Mouse (Mus musculus): ENCODE measurements around the gene Tmbim1. TPM values are rescaled to one million over a fixed set of nuclear protein-coding genes. Genes with fewer than 3 reads are reported as not detected.
"Not testable (repeated sequence)": the region's sequence is repeated elsewhere in the genome, so short reads cannot be mapped to it uniquely, and the experiment has no call there.

Gene Tmbim1
- polyA plus RNA-seq, 1 experiment from 2014 or later, result 18.8 TPM

DNA sequence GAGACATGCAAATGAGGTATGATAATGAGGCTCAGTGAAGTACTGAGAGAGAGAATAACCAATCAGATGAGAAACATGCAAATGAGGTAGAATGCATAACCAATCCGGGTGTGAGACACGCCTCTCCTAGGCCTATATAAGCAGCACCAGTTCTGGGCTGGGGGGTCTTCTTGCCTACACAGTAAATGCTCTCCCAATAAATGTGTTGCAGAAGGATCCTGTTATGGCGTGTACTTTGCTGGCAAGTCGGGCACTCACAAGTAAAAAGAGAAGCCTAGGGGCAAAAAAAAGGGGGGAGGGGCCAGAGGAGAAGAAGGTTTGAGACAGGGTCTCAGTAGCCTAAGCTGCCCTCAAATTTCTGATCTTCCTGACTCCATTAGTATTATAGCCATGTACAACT is 35.6 kb upstream of the Tmbim1 start:
- not testable (repeated sequence) for H3K4me2 ChIP-seq (ENCODE audit: low read depth, low read length); ATAC-seq (ENCODE audit: low read depth); H3K4me3 ChIP-seq (ENCODE audit: low read depth, low read length); H3K4me1 ChIP-seq (ENCODE audit: control insufficient read depth, low read depth, low read length); H3K27ac ChIP-seq (ENCODE audit: low read length); H3K36me3 ChIP-seq (ENCODE audit: control insufficient read depth, insufficient read depth); H3K27me3 ChIP-seq (ENCODE audit: control insufficient read depth, insufficient read depth, low read depth, low read length); H3K9me3 ChIP-seq (replicated peaks; ENCODE audit: control insufficient read depth, low read length); H3K9ac ChIP-seq (ENCODE audit: low read depth, low read length)
- 87% methylated on average over 4 of the region's 4 CpGs for WGBS (ENCODE audit: insufficient replicate concordance)

- H3K9me3 ChIP-seq (replicated peaks; ENCODE audit: control insufficient read depth, low read length), result no peaks in the 10 kb centered on the region
- H3K9ac ChIP-seq (ENCODE audit: low read depth, low read length), result no peak overlapping the region
- ATAC-seq (ENCODE audit: low read depth), result no peak
- no peaks in the 10 kb centered on the region for H3K36me3 ChIP-seq (ENCODE audit: control insufficient read depth, insufficient read depth)
- peaks cover 6% of the 10 kb centered on the region; the same call in 1 of the 2 replicates for H3K4me1 ChIP-seq (ENCODE audit: control insufficient read depth, low read depth, low read length)
- no peak overlapping the region for H3K27ac ChIP-seq (ENCODE audit: low read length)
- no peaks in the 10 kb centered on the region for H3K27me3 ChIP-seq (ENCODE audit: control insufficient read depth, insufficient read depth, low read depth, low read length)
- 79% methylated on average over 6 of the region's 6 CpGs for WGBS (ENCODE audit: insufficient replicate concordance)
- H3K4me3 ChIP-seq (ENCODE audit: low read depth, low read length), result no peak overlapping the region
- H3K4me2 ChIP-seq (ENCODE audit: low read depth, low read length), result no peak overlapping the region
Measured at GRCm38 (mm10) chr1:74340361-74340764, 34.9 kb upstream of the Tmbim1 start.

- Histone ChIP-seq H3K9ac (ENCODE audit: low read depth, low read length) (no peak overlapping the region), H3K36me3 (ENCODE audit: control insufficient read depth, insufficient read depth) (no peaks in the 10 kb centered on the region), H3K4me1 (ENCODE audit: control insufficient read depth, low read depth, low read length) (peaks cover 6% of the 10 kb centered on the region; the same call in 1 of the 2 replicates), H3K9me3 (replicated peaks; ENCODE audit: control insufficient read depth, low read length) (no peaks in the 10 kb centered on the region), H3K27ac (ENCODE audit: low read length) (no peak overlapping the region), H3K27me3 (ENCODE audit: control insufficient read depth, insufficient read depth, low read depth, low read length) (no peaks in the 10 kb centered on the region), H3K4me2 (ENCODE audit: low read depth, low read length) (no peak overlapping the region), H3K4me3 (ENCODE audit: low read depth, low read length) (no peak overlapping the region)
- ATAC-seq (ENCODE audit: low read depth), result no peak
- 78% methylated on average over 9 of the region's 9 CpGs for WGBS (ENCODE audit: insufficient replicate concordance)
Measured at GRCm38 (mm10) chr1:74339917-74340316, 34.5 kb upstream of the Tmbim1 start.

- no peaks in the 10 kb centered on the region for H3K9me3 ChIP-seq (replicated peaks; ENCODE audit: control insufficient read depth, low read length)
- no peak overlapping the region for H3K27ac ChIP-seq (ENCODE audit: low read length)
- H3K27me3 ChIP-seq (ENCODE audit: control insufficient read depth, insufficient read depth, low read depth, low read length), result no peaks in the 10 kb centered on the region
- H3K4me2 ChIP-seq (ENCODE audit: low read depth, low read length), result no peak overlapping the region
- H3K4me3 ChIP-seq (ENCODE audit: low read depth, low read length), result no peak overlapping the region
- H3K4me1 ChIP-seq (ENCODE audit: control insufficient read depth, low read depth, low read length), result peaks cover 5% of the 10 kb centered on the region; the same call in 1 of the 2 replicates
- no peak overlapping the region for H3K9ac ChIP-seq (ENCODE audit: low read depth, low read length)
- ATAC-seq (ENCODE audit: low read depth), result no peak
- H3K36me3 ChIP-seq (ENCODE audit: control insufficient read depth, insufficient read depth), result no peaks in the 10 kb centered on the region
- 69% methylated on average over 4 of the region's 4 CpGs for WGBS (ENCODE audit: insufficient replicate concordance)
Measured at GRCm38 (mm10) chr1:74338626-74339025, 33.2 kb upstream of the Tmbim1 start.

DNA sequence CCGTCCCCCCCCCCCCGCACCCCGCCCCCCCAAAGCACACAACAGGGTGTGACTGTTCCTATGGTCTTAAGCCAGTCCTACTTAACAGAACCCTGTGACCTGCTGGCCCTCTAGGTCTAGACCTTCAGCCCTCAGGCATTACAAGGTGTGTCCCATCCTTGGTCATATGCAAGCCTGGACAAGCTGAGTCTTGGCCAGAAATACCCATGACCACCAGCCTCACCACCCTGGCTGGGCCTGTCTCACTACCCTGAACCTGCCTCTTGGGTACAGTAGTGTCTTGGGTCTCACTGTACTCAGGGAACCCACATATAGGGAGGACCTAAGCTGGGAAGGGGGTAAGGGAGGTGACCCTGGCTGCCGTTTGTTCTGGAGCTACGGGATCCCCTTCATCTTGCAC is 32.6 kb upstream of the Tmbim1 start:
- Histone ChIP-seq H3K27me3 (ENCODE audit: control insufficient read depth, insufficient read depth, low read depth, low read length) (peaks cover 4% of the 10 kb centered on the region; the same call in 1 of the 2 replicates), H3K4me2 (ENCODE audit: low read depth, low read length) (no peak overlapping the region), H3K27ac (ENCODE audit: low read length) (no peak overlapping the region), H3K4me1 (ENCODE audit: control insufficient read depth, low read depth, low read length) (peaks cover 4% of the 10 kb centered on the region), H3K9me3 (replicated peaks; ENCODE audit: control insufficient read depth, low read length) (no peaks in the 10 kb centered on the region), H3K9ac (ENCODE audit: low read depth, low read length) (no peak overlapping the region), H3K36me3 (ENCODE audit: control insufficient read depth, insufficient read depth) (no peaks in the 10 kb centered on the region), H3K4me3 (ENCODE audit: low read depth, low read length) (no peak overlapping the region)
- ATAC-seq (ENCODE audit: low read depth), result no peak
- 66% methylated on average over 5 of the region's 5 CpGs for WGBS (ENCODE audit: insufficient replicate concordance)

DNA sequence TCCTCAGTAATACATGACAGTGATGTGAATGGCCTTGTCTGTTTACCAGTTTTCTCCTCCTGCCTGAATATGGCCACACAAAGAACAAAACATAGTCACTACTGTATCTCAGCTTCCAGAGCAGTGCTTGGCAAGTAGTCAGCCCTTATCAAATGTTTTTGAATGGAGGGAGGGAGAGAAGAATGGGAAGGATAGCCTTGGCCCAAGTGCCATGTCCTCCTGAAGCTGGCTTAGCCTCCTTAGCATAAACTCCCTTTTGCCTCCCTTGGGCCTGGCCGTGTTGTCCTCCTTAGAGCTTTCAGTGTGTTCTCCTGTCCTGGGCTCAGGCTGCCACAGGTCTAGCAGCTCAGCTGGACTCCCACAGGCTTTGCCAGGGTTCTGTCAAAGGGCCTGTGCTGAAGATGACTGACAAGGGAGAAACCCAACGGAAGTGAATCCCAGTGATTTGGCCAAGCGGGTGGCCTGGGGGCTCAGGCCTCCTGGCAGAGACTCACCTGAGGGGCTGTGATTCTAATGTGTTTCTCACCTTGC is 31.9 kb upstream of the Tmbim1 start:
- H3K27ac ChIP-seq (ENCODE audit: low read length), result no peak overlapping the region
- no peak overlapping the region for H3K4me2 ChIP-seq (ENCODE audit: low read depth, low read length)
- no peak overlapping the region for H3K4me3 ChIP-seq (ENCODE audit: low read depth, low read length)
- H3K9ac ChIP-seq (ENCODE audit: low read depth, low read length), result no peak overlapping the region
- H3K4me1 ChIP-seq (ENCODE audit: control insufficient read depth, low read depth, low read length), result peaks cover 11% of the 10 kb centered on the region
- H3K27me3 ChIP-seq (ENCODE audit: control insufficient read depth, insufficient read depth, low read depth, low read length), result peaks cover 5% of the 10 kb centered on the region; the same call in 1 of the 2 replicates
- no peak for ATAC-seq (ENCODE audit: low read depth)
- no peaks in the 10 kb centered on the region for H3K36me3 ChIP-seq (ENCODE audit: control insufficient read depth, insufficient read depth)
- WGBS (ENCODE audit: insufficient replicate concordance), result 76% methylated on average over 3 of the region's 3 CpGs
- H3K9me3 ChIP-seq (replicated peaks; ENCODE audit: control insufficient read depth, low read length), result no peaks in the 10 kb centered on the region

GRCm38 (mm10) chr1:74335436-74336170 is 30.2 kb upstream of the Tmbim1 start:
- Histone ChIP-seq H3K9me3 (replicated peaks; ENCODE audit: control insufficient read depth, low read length) (no peaks in the 10 kb centered on the region), H3K4me1 (ENCODE audit: control insufficient read depth, low read depth, low read length) (peaks cover 28% of the 10 kb centered on the region), H3K4me2 (ENCODE audit: low read depth, low read length) (no peak overlapping the region), H3K27me3 (ENCODE audit: control insufficient read depth, insufficient read depth, low read depth, low read length) (peaks cover 5% of the 10 kb centered on the region; the same call in 1 of the 2 replicates), H3K27ac (ENCODE audit: low read length) (no peak overlapping the region), H3K9ac (ENCODE audit: low read depth, low read length) (no peak overlapping the region), H3K36me3 (ENCODE audit: control insufficient read depth, insufficient read depth) (no peaks in the 10 kb centered on the region), H3K4me3 (ENCODE audit: low read depth, low read length) (no peak overlapping the region)
- WGBS (ENCODE audit: insufficient replicate concordance), result 61% methylated on average over 6 of the region's 6 CpGs
- ATAC-seq (ENCODE audit: low read depth), result no peak

DNA sequence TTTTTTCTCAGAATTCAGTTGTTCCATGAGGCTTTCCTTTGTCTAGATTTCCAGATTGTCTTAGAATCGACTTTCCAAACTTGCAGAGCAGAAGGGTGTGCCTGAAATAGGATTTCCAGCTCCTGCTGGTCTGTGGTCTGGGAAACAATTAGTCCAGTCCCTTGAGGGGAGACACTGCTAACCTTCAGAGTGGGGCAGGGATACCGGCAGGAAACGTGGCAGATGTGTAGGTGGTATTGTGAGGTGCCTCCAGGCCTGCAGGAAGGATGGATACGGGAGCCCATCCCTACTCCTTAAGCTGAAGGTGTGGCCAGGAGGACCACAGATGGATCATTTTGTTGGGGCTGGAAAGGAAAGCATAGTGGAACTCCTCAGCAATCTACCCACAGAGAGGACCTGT is 29.6 kb upstream of the Tmbim1 start:
- Histone ChIP-seq H3K27me3 (ENCODE audit: control insufficient read depth, insufficient read depth, low read depth, low read length) (peaks cover 5% of the 10 kb centered on the region; the same call in 1 of the 2 replicates), H3K4me2 (ENCODE audit: low read depth, low read length) (no peak overlapping the region), H3K9ac (ENCODE audit: low read depth, low read length) (no peak overlapping the region), H3K27ac (ENCODE audit: low read length) (no peak overlapping the region), H3K9me3 (replicated peaks; ENCODE audit: control insufficient read depth, low read length) (no peaks in the 10 kb centered on the region), H3K4me3 (ENCODE audit: low read depth, low read length) (no peak overlapping the region), H3K36me3 (ENCODE audit: control insufficient read depth, insufficient read depth) (no peaks in the 10 kb centered on the region), H3K4me1 (ENCODE audit: control insufficient read depth, low read depth, low read length) (peaks cover 29% of the 10 kb centered on the region)
- ATAC-seq (ENCODE audit: low read depth), result no peak
- 53% methylated on average over 4 of the region's 4 CpGs for WGBS (ENCODE audit: insufficient replicate concordance)

DNA sequence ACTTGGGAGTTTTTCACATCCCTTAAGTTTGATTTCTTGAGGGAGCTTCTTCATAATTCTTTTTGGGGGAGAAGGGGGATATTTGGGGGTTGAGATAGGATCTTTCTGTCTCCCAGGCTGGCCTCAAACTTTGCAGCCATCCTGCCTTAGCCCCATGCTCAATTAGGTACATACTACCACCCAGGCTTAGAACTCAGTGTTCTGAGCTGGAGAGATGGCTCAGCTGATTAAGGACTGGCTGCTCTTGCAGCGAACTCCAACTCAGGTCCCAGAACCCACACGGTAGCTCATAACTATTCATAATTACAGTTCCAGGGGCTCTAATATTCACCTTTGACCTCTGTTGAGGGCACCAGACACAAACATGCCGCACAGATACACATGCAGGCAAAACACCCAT is 29.2 kb upstream of the Tmbim1 start:
- 66% methylated on average over 3 of the region's 3 CpGs for whole genome bisulfite sequencing (ENCODE audit: insufficient replicate concordance)
- no peak overlapping the region for H3K4me3 ChIP-seq (ENCODE audit: low read depth, low read length)
- H3K36me3 ChIP-seq (ENCODE audit: control insufficient read depth, insufficient read depth), result no peaks in the 10 kb centered on the region
- H3K27ac ChIP-seq (ENCODE audit: low read length), result no peak overlapping the region
- H3K4me1 ChIP-seq (ENCODE audit: control insufficient read depth, low read depth, low read length), result peaks cover 29% of the 10 kb centered on the region
- no peaks in the 10 kb centered on the region for H3K9me3 ChIP-seq (replicated peaks; ENCODE audit: control insufficient read depth, low read length)
- H3K4me2 ChIP-seq (ENCODE audit: low read depth, low read length), result no peak overlapping the region
- peaks cover 5% of the 10 kb centered on the region; the same call in 1 of the 2 replicates for H3K27me3 ChIP-seq (ENCODE audit: control insufficient read depth, insufficient read depth, low read depth, low read length)
- no peak for ATAC-seq (ENCODE audit: low read depth)
- H3K9ac ChIP-seq (ENCODE audit: low read depth, low read length), result no peak overlapping the region
